Mouse (Mus musculus) adrenal gland, postnatal 25 days (tissue): Measurements from ENCODE around the gene Card14. TPM values are rescaled to one million over a fixed set of nuclear protein-coding genes. Genes with fewer than 3 reads are reported as not detected.
"Not testable (repeated sequence)": the region's sequence is repeated elsewhere in the genome, so short reads cannot be mapped to it uniquely, and the experiment has no call there.

Experiments
- DNase-seq: peaks from one replicate; pipeline ENCODE4 v3.0.0; 2021; ENCODE audit warnings: mixed read lengths
- total RNA-seq: library from RNA; stranded (reverse); gene quantifications from 2 replicates; pipeline ENCODE4 v1.2.3, GENCODE M21; 2021

Gene Card14
- total RNA-seq, 1 experiment from 2014 or later = 0.30 TPM

DNA sequence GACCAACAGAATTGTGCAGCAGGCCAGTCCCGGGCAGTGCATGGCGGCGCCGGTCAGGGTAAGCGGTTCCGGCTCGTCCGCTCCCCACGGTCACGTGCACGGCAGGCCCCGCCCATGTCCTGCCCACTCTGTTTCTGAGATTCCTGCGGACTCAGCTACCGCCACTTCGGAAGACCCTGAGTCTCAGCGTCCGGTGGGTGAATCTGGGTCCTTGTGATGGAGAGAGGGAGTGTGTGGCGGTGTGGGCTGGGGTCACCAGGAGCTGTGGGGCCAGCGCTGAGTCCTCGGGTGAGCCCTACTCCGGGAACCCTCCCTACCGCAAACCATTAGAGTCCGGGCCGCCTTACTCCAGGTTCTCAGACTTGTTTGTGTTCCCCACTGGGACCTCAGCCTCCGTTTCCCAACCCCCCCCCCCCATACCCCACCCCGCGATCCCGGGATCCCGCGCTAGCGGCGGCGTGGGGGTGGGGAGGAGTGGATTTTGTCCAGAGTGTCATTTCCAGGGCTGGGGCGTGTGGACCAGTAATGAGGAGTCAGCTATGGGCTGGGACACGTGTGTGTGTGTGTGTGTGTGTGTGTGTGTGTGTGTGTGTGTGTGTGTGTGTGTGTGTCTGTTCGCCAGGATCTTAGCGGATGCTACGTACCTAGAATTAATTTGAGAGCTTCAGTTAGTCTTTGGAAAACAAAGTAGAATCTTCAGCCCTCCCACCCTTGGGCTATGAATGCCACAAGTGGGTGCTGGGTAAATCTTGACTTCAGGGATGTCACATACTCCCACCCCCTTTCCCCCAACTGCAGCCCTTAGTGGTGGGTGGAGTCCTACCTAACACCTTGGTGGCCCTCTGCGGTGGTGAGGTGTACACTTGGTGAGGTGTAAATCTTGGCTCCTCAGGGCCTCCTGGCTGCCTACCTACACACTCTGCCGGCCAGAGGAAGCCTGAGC, 48.1 kb downstream of the Card14 start, which contains the start of the genes Sgsh and Slc26a11:
Sgsh (minus strand) TSS at position 94 of the 943 bp plus-strand sequence.
Slc26a11 (plus strand) TSS at position 115 of the 943 bp plus-strand sequence.
- DNase-seq = peak; percentile 94

GRCm38 (mm10) chr11:119359089-119359488, 51.5 kb downstream of the Card14 start:
- no peak for DNase-seq

- no peak for DNase-seq
Observed at GRCm38 (mm10) chr11:119362769-119363533, 55.4 kb downstream of the Card14 start.

DNA sequence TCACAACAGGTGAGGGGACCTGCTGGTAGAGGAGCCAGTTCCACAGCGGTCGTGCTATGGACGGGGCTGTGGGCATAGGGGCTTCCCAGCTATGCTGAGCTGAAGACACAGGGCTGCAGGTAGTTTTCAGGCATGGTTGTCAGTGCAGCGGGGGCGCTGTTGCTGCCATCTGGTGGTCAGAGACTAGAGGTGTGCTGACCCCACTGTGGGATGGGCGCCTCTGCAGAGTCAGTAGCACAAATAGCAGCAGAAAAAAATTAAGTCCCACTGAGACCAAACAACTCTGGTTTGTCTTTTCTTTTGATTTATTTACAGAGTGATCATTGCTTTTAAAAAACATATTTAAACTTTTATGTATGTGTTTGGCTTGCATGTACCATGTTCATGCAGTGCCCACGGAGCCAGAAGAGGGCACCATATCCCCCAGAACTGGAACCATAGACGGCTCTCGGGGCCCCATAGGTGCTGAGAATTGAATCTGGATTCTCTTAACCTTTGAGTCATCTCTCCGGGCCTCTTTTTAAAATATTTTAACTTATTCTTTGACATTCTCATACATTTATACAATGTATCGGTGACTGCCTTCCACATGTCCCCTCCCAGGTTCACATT, 56.1 kb downstream of the Card14 start:
- peak; percentile 69 for DNase-seq

DNA sequence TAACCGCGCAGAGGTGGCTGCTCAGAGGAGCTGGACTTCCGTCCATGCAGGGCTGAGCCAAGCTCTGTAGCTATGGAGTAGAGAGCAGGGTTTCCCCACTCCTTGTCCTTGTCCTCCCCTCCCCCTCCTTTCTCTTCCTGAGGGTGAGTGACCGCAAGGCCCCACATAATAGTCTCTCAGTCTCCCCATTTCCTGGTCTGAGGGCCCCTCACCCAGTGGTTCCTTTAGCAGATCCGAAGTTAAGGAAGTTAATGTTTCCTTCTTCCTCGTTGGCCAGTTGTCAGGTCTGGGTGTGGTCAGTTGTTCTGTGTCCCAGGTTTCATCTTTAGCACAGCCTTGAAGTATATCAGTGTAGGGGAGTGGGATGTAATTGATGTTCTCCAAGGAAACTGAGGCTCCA, 67.9 kb downstream of the Card14 start:
- DNase-seq = no peak

DNA sequence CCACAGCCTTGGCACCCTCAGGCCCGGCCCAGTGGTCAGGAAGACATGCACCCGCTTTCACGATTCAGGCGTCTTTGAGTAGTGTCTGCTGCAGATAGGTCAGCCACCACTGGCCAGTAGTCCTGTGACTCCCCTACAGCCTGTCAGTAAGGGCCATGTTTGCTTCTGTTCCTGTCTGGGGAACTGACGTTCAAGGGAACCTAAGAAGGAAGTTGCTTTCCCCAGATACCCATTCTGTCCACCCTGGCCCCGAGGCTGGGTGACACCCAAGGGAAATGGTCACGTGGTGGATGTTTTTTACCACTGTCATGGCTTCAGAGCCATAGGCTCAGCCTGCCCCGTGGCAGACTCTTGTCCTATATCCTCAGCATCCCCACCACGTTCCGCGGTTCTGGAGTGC, 69.8 kb downstream of the Card14 start:
- no peak for DNase-seq

- no peak for DNase-seq
Observed at GRCm38 (mm10) chr11:119378551-119378950, 71.0 kb downstream of the Card14 start.

DNA sequence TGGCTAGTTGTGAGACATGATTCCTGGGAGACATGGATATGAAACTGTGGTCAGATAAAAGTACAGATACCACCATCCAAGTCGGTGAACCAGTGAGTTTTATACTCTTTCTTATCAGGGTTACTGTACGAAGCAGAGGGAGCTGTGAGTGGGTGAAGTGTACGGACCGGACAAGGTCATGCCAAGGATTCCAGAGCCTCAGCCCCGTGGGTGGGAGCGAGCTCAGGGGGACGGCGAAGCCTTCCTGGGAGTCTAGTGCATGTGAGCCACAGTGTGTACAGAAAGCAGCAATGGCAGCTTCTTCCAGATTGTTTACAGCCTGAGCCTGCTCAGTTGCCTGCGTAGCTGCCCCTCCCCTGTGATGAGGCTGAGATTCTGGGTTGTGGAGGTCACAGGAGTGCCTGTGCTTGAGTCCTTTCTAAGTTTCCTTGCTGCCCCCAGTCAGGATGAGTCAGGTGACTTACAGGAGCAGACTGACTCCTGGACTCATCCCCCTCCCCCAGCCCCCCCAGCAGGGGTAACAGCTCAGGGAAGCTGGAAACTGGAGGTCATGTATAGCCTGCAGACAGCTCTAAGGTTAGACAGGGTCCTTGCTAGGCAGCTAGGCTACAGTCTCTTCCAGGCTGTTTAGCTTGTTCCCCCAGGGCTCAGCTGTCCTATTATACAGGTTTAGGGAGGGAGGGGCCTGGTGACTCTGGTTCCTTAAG, 74.2 kb downstream of the Card14 start:
- DNase-seq = no peak

GRCm38 (mm10) chr11:119382338-119382850, 74.8 kb downstream of the Card14 start:
- DNase-seq = no peak

DNA sequence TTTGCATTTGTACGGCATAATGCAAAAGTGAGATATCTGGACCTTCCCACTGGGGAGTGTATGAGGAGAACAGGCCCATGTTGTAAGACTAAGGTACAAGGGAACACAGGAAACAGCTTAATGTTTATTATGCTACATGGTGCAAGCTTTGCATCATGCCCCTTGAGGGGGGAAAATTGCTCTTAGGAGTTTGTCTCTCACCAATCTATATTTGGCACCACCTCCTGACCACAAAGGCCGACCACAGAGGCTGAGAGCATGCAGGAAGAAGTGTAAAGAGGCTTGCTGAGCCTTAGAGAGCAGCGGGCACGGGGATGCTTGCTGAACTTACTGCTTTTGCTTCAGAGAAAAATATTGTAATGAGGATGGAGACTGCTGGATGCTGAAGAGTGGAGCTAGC, 77.3 kb downstream of the Card14 start:
- no peak for DNase-seq

GRCm38 (mm10) chr11:119386306-119386705, 78.7 kb downstream of the Card14 start:
- DNase-seq = no peak

- DNase-seq = not testable (repeated sequence)
Observed at GRCm38 (mm10) chr11:119387273-119387672, 79.7 kb downstream of the Card14 start.

DNA sequence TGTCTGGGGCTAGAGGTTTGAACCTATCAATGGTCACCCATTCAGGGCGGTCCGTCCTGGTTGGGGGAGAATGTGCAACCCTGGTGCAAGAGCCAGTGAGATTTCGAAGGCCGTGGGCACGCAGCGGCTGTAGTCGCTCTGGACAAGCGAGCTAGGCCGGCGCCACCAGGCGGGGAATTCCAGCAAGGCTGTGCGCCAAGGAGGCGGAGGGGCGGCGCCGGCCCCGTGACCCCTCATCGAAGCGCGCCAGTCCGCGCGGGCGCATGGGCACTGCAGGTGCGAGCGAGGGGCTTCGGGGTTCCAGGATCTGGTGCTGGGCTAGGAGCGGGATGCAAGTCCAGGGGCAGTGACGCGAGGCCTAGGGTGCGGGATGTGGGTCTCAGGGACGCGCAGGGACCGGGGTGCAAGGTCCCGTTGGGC, 82.3 kb downstream of the Card14 start:
- DNase-seq = peak; percentile 89

DNA sequence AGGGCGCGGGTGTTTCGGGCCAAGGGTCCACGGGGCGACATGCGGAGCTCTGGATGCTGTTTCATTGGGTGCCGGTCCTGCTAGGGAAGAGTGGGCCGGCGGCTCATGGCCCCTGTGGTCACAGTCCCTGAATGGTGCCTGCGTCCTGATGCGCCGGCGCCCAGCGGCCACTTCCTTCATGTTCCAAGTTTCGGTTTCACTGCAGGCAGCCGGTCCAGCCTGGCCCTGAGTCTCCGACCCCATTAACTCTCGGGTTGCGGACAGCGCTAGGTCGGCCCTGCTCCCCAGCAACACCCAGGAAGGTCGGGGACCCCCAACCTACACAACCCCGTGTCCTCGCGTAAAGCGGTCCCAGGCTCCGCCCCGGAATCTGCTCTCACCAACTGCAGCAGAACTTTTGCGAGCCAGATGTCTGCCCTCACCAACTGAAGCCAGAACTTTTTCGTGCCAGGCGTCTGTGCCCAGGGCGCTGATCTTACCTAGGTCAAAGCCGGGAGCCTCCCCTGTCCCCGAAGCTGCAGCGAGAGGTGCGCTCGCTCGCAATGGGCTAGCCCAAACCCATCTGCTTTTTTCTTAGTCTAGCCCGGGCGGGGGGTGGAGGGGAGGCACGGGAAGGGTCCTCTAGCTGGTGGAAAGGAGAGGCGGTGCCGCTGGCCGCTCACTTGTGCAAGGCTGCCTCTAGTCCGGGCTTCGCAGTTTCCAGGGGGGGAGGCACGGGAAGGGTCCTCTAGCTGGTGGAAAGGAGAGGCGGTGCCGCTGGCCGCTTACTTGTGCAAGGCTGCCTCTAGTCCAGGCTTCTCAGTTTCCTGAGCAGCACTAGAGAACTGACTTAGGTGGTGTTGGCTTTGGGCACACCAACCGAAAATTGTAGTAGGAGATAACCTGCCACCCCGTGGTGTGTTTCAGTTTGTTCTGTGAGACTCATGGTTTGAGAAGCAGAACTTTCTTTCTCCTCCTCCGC, 83.0 kb downstream of the Card14 start:
- peak; percentile 76 for DNase-seq

- no peak for DNase-seq
Observed at GRCm38 (mm10) chr11:119391386-119392000, 83.9 kb downstream of the Card14 start.

GRCm38 (mm10) chr11:119392001-119392614, 84.5 kb downstream of the Card14 start:
- DNase-seq = peak; percentile 74

DNA sequence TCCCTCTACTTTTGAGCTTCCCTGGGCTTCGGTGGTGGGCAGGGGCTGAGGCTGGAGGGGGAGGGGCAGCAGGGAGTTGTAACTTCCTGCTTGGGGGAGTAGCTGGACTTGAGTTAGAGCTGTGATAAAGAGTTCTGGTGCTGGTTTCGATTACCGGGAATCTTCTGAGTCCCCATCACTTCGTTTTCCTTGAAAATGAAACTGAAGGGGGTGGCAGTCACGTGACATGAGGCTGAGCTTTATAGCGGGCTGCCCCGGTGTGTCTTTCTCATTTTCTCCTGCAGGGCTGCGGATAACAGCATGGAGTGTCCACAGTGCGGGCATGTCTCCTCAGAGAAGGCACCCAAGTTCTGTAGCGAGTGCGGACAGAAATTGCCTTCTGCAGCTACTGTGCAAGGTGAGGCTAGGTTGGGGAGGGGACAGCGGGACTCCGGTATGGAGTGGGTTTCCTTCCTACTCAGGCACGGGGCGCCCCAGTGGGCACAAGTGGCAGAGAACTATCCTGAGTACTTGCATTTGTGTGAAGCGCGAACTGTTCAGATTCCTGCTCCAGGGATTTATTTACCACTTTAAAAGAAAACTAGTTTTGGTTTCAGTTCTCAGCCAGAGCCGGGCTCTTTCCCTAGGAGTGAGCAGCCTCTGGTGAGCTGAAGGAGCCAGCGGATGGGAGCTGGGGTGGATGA, 85.4 kb downstream of the Card14 start, which contains the start of gene Rnf213:
Rnf213 (plus strand) TSS at position 301 of the 683 bp plus-strand sequence.
- peak; percentile 65 for DNase-seq

GRCm38 (mm10) chr11:119393483-119393804, 85.9 kb downstream of the Card14 start:
- DNase-seq = no peak

DNA sequence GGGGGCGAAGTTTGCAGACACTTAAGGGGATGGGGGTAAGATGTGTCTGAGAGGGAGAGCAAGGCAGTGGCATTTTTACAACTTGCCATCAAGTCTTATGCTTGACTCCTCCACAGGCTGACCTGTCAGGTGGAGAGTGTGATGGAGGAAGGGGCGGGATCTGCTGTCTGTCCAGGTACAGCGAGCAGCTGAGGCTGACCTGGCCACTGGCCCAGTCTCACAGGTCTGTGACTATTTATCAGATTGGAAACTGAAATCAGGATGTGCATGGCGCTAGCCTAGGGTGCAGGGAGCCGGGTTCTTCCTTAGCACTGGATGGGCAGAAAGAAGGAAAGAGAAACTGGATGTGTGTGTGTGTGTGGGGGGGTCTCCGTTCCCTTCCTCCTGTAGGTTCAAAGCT, 86.6 kb downstream of the Card14 start:
- DNase-seq = no peak
